Mouse (Mus musculus): Measurements from ENCODE around the gene Sat1. TPM values are rescaled to one million over a fixed set of nuclear protein-coding genes. Genes with fewer than 3 reads are reported as not detected.

The Sat1 gene
- 238 TPM for polyA plus RNA-seq (2014; fragmentation: Illumina TruSeq; extraction: RNeasy Lipid Tissue Mini Kit (QIAGEN cat#74804); ENCODE audit: low read depth, low replicate concordance)

DNA sequence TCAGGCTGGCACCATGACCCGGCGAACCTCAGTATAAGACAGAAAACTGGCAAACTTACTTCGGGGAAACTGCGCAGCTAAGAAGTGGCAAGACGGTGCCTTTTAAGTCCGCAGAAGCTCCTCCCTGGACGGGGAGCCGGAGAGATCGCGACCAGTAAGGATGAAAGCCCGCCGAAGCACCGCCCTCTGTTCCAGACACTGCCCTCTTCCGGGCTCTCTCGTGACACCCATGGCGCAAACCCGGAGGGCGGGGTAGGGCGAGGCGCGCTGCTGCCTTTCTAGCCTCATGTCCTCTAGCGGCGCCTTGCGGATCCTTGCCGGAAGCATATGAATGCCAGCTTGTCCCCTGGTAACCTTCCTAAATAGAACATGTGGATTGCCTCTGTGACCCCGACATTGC is at the start of gene Sat1:
Gene Sat1 (minus strand): TSS at position 179 of the 400 bp plus-strand sequence.

DNA sequence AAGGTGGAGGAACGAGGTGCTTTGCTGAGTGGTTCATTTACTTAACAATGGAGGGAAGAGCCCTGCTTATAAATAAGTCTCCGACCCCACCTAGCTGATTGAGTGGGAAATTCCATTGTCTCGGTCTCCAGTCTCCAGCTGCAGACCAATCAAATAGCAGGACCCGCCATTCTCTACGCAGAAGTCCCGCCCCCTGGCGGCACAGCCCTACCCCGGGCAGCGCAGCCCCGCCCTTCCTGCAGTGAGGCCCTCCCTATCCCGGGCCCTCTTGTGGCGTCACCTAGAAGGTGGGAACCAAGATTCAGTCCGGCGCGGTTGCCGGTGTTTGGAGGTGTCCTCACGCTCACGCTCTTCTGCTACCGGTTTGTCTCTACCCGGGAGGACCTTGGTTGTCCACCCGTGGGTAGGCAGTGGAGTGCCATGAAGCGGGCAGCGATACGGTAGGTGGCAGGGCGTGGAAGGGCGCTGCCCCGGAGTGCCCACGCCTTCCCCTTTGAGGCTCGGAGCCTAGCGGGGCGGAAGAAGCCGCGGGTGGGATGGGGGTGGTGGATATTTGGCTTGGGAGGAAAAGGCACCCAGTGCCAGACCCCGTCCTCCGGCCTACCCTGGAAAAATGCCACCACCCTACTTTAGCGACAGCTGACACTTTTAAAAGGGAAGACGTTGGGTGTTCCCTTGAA is 46.1 kb upstream of the Sat1 start, which contains the start of gene Acot9:
Gene Acot9 (plus strand): TSS at position 209 of the 680 bp plus-strand sequence.

Other genes with a start within 250 kb of the Sat1 start
- not detected for gene Magea8, start 220.6 kb downstream of the Sat1 start, polyA plus RNA-seq (2014; fragmentation: Illumina TruSeq; extraction: RNeasy Lipid Tissue Mini Kit (QIAGEN cat#74804); ENCODE audit: low read depth, low replicate concordance)
- not detected for gene Magea5, start 153.3 kb downstream of the Sat1 start, polyA plus RNA-seq (2014; fragmentation: Illumina TruSeq; extraction: RNeasy Lipid Tissue Mini Kit (QIAGEN cat#74804); ENCODE audit: low read depth, low replicate concordance)
- gene Magea1, start 126.7 kb downstream of the Sat1 start, polyA plus RNA-seq (2014; fragmentation: Illumina TruSeq; extraction: RNeasy Lipid Tissue Mini Kit (QIAGEN cat#74804); ENCODE audit: low read depth, low replicate concordance): not detected
- gene Magea2, start 122.8 kb downstream of the Sat1 start, polyA plus RNA-seq (2014; fragmentation: Illumina TruSeq; extraction: RNeasy Lipid Tissue Mini Kit (QIAGEN cat#74804); ENCODE audit: low read depth, low replicate concordance): not detected
- not detected for gene Cldn34b2, start 88.0 kb downstream of the Sat1 start, polyA plus RNA-seq (2014; fragmentation: Illumina TruSeq; extraction: RNeasy Lipid Tissue Mini Kit (QIAGEN cat#74804); ENCODE audit: low read depth, low replicate concordance)
- 156 TPM for gene Acot9, start 46.0 kb upstream of the Sat1 start, polyA plus RNA-seq (2014; fragmentation: Illumina TruSeq; extraction: RNeasy Lipid Tissue Mini Kit (QIAGEN cat#74804); ENCODE audit: low read depth, low replicate concordance)
- gene Prdx4, start 124.3 kb upstream of the Sat1 start, polyA plus RNA-seq (2014; fragmentation: Illumina TruSeq; extraction: RNeasy Lipid Tissue Mini Kit (QIAGEN cat#74804); ENCODE audit: low read depth, low replicate concordance): 60.7 TPM

Measured in adrenal gland, adult 10 weeks (tissue).